In genomic region chr5:92263761-92264359, GRCm38 (mm10) we compare ENCODE assay signal across 9 mouse cellular contexts. TPM values are rescaled to one million over a fixed set of nuclear protein-coding genes. Genes with fewer than 3 reads are reported as not detected.
DNase-seq lines count a peak whose midpoint lies in the region; ATAC-seq lines count a peak whose summit lies in the region.
"Had no signal": no experiment of that assay in that cellular context is flagged by ENCODE, and none has a peak within 500 bp of the region (broad histone marks: within the 10 kb centered on the region; RNA-seq: fewer than 3 reads in every experiment).

No protein-coding gene starts in this region.

- H3K27ac ChIP-seq in hindbrain, embryonic 12.5 days = peak overlapping the region; percentile 40

- H3K36me3 ChIP-seq in hindbrain, embryonic 12.5 days = no peaks in the 10 kb centered on the region

- intact Hi-C loops in left cerebral cortex, postnatal 36 days (cut with DNase I) = no loop called here

- no peaks in the 10 kb centered on the region for H3K9me3 ChIP-seq in hindbrain, embryonic 12.5 days (replicated peaks)

- peaks cover 2% of the 10 kb centered on the region; the same call in 1 of the 2 replicates for H3K27me3 ChIP-seq in hindbrain, embryonic 12.5 days

- 7% methylated on average over 4 of the region's 4 CpGs for WGBS in hindbrain, embryonic 12.5 days

- peak; percentile 89 for ATAC-seq in hindbrain, embryonic 12.5 days (ENCODE audit: low FRiP score)

- peaks cover 12% of the 10 kb centered on the region for H3K4me1 ChIP-seq in hindbrain, embryonic 12.5 days

- peak; percentile 80 for DNase-seq in R1 (ENCODE audit: low read depth, low spot score)
- DNase-seq in cerebellum, adult 11-12 months = peak; percentile 56
- peak; percentile 75 to 83 for DNase-seq in frontal cortex, adult 2 months (ENCODE audit: extremely low spot score in 1 of 2, low spot score in 1 of 2)
- peak; percentile 48 to 64 for DNase-seq in left cerebral cortex, postnatal 36 days (ENCODE audit: low spot score in 2 of 2)
- DNase-seq in ovary, adult 18-20 months (ENCODE audit: low spot score) = peak; percentile 78
- DNase-seq in T-cell, adult 2 months (ENCODE audit: low spot score) = no peak
- no peak for DNase-seq in c-Kit-positive CD71-positive TER-119-positive erythroid progenitor cells, embryonic 14.5 days (ENCODE audit: low spot score)

- H3K4me2 ChIP-seq in hindbrain, embryonic 12.5 days (replicated peaks) = no peak overlapping the region

- no peak overlapping the region for H3K4me3 ChIP-seq in hindbrain, embryonic 12.5 days

- no peak overlapping the region for H3K9ac ChIP-seq in hindbrain, embryonic 12.5 days

RNA-seq across cellular contexts. Expression of gene Ppef2, which starts 7.8 kb away (rescaled TPM):
- 1.8 and 2.0 TPM in 2 replicates for polyA plus RNA-seq in frontal cortex, adult 2 months (2012; rRNA removed)
- 0.36 and 0.53 TPM in 2 replicates for polyA plus RNA-seq in hindbrain, embryonic 12.5 days (2016; fragmentation: Nextera tagmentation; extraction: Ambion mirVana)
- total RNA-seq in left cerebral cortex, postnatal 36 days (2021) = under 1 TPM; 0.52 to 0.61 TPM

RNA-seq across cellular contexts. Expression of gene Naaa, which starts 14.1 kb away (rescaled TPM):
- polyA plus RNA-seq in frontal cortex, adult 2 months (2012; rRNA removed) = 39.1 and 41.2 TPM in 2 replicates
- polyA plus RNA-seq in hindbrain, embryonic 12.5 days (2016; fragmentation: Nextera tagmentation; extraction: Ambion mirVana) = 8.2 and 9.5 TPM in 2 replicates
- 10 to 100 TPM; 39.2 to 39.9 TPM for total RNA-seq in left cerebral cortex, postnatal 36 days (2021)

RNA-seq across cellular contexts. Expression of gene Sdad1, which starts 46.4 kb away (rescaled TPM):
- 13.0 and 15.4 TPM in 2 replicates for polyA plus RNA-seq in frontal cortex, adult 2 months (2012; rRNA removed)
- 36.9 and 39.0 TPM in 2 replicates for polyA plus RNA-seq in hindbrain, embryonic 12.5 days (2016; fragmentation: Nextera tagmentation; extraction: Ambion mirVana)
- 10 to 100 TPM; 15.5 to 25.1 TPM for total RNA-seq in left cerebral cortex, postnatal 36 days (2021)

RNA-seq across cellular contexts. Expression of gene U90926, which starts 48.7 kb away (rescaled TPM):
- not detected in 2 replicates for polyA plus RNA-seq in frontal cortex, adult 2 months (2012; rRNA removed)
- not detected in 2 replicates for polyA plus RNA-seq in hindbrain, embryonic 12.5 days (2016; fragmentation: Nextera tagmentation; extraction: Ambion mirVana)
- total RNA-seq in left cerebral cortex, postnatal 36 days (2021) = not detected
- polyA plus RNA-seq: limb, embryonic 11.5 days had no signal

Comparison
In these comparisons a context has a peak if more than half of its experiments do, and no peak if none do; other contexts are left out.
1. DNase-seq: peak in R1 (single experiment), cerebellum, adult 11-12 months (single experiment), frontal cortex, adult 2 months (2 of 2), left cerebral cortex, postnatal 36 days (2 of 2) and ovary, adult 18-20 months (single experiment); none in T-cell, adult 2 months (single experiment) and c-Kit-positive CD71-positive TER-119-positive erythroid progenitor cells, embryonic 14.5 days (single experiment).